Mouse (Mus musculus) liver, postnatal 0 days (tissue): ENCODE measurements at regions not wholly inside any gene's neighbourhood (a gene's known extent, or its start where the extent isn't known, plus 50 kb on each side); places are given as distances from the start of the nearest gene placed in this dataset.

Source experiments
- CTCF ChIP-seq: sonication (generic); IDR thresholded peaks from 2 replicates; pipeline ENCODE4 v1.5.1; 2016; ENCODE audit warnings: antibody characterized with exemption, low read depth
- EP300 ChIP-seq: IDR thresholded peaks from 2 replicates; pipeline ENCODE4 v1.6.1; 2016; ENCODE audit warnings: antibody characterized with exemption, low read depth, mild to moderate bottlenecking

- TF ChIP-seq EP300 (no peak), CTCF (no peak)
These were observed 130.3 kb upstream of the Ly86 start for GRCm38 (mm10) chr13:37214590-37215282.
